Mouse (Mus musculus) kidney, adult 2 months (tissue): ENCODE measurements at regions not wholly inside any gene's neighbourhood (a gene's known extent, or its start where the extent isn't known, plus 50 kb on each side); places are given as distances from the start of the nearest gene placed in this dataset.

Experiments
- DNase-seq: peaks from one replicate; pipeline ENCODE4 v3.0.0; 2021
- H3K27ac ChIP-seq: fragments of 200-500 bp; 2 replicates; pipeline ENCODE4 v1.5.1; 2012; ENCODE audit warnings: low read depth, low read length, control low read depth, inconsistent platforms; ENCODE audit not compliant: insufficient read depth
- H3K27me3 ChIP-seq: fragments of 200-500 bp; replicated peaks from 2 replicates; pipeline ENCODE4 v1.6.1; 2012; ENCODE audit warnings: mild to moderate bottlenecking, moderate library complexity, low read length, inconsistent platforms; ENCODE audit not compliant: control insufficient read depth, insufficient read depth
- H3K36me3 ChIP-seq: fragments of 200-500 bp; 2 replicates; pipeline ENCODE4 v1.6.1; 2012; ENCODE audit warnings: mild to moderate bottlenecking, moderate library complexity, low read length, inconsistent platforms; ENCODE audit not compliant: control insufficient read depth, insufficient read depth
- H3K4me1 ChIP-seq: fragments of 200-500 bp; 2 replicates; pipeline ENCODE4 v1.6.1; 2011; ENCODE audit warnings: low read length; ENCODE audit not compliant: control insufficient read depth, insufficient read depth
- H3K4me3 ChIP-seq: fragments of 200-500 bp; 2 replicates; pipeline ENCODE4 v1.5.1; 2011; ENCODE audit warnings: mild to moderate bottlenecking, low read depth, low read length, control low read depth; ENCODE audit not compliant: insufficient read depth
- CTCF ChIP-seq: fragments of 200-500 bp; conservative IDR thresholded peaks from 2 replicates; pipeline ENCODE4 v1.5.1; 2011; ENCODE audit warnings: low read depth, mild to moderate bottlenecking, control low read depth, low read length, moderate library complexity, mixed read lengths; ENCODE audit not compliant: insufficient read depth, insufficient read length
- POLR2A ChIP-seq: fragments of 200-500 bp; IDR thresholded peaks from one replicate; pipeline ENCODE4 v1.6.1; 2011; ENCODE audit warnings: low read depth, low read length, control low read depth
- WGBS: fragments of 180-500 bp; shearing (Covaris S2); methylation state at CpG from one replicate; pipeline ENCODE4 v1.1.7; 2018; 5-methylcytosine and 5-hydroxymethylcytosine counted together

DNA sequence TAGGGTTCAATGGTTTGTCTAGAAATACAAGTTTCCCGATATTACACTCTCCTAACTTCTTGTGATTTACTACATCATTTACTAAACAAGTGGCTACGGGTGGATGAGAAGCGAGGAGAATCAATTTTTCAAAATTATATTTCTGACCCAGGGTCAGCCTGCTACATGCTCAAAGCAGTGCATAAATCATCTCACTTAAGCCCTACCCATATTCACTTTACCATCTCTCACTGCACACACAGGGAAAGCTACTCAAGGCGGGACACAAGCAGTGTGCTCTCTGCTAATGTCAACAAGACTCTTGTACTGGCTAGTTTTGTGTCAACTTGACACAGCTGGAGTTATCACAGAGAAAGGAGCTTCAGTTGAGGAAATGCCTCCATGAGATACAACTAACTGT, 62.6 kb upstream of the Pcgf5 start:
- H3K4me3 ChIP-seq, result no peak overlapping the region
- H3K27ac ChIP-seq, result no peak overlapping the region
- H3K4me1 ChIP-seq, result no peaks in the 10 kb centered on the region
- DNase-seq, result no peak
- H3K27me3 ChIP-seq, result no peaks in the 10 kb centered on the region
- TF ChIP-seq CTCF, result no peak
- TF ChIP-seq POLR2A, result no peak
- no peaks in the 10 kb centered on the region for H3K36me3 ChIP-seq
- WGBS, result 74% methylated on average over 4 of the region's 4 CpGs

DNA sequence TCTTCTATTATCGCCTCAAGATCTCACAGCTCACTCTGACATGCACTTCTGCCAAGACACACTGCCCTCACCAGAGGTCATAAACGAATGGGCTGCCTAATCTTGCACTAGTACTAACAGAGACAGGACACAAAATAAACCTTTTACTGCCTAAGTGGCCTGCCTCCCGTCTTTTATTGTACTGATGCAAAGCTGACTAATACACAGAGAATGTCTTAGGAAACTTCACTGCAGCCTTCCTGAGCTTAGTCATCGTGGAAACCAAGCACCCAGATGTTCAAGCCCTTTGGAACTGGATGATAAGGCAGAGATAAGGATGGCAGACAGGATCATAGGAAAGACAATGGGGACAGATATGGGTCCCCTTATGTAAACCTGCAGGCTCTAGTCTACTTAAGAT, 57.3 kb upstream of the Pcgf5 start:
- no peak for DNase-seq
- H3K4me3 ChIP-seq, result no peak overlapping the region
- 43% methylated on average over 4 of the region's 4 CpGs for WGBS
- TF ChIP-seq CTCF, result no peak
- TF ChIP-seq POLR2A, result no peak
- no peaks in the 10 kb centered on the region for H3K4me1 ChIP-seq
- H3K27ac ChIP-seq, result no peak overlapping the region
- no peaks in the 10 kb centered on the region for H3K27me3 ChIP-seq
- no peaks in the 10 kb centered on the region for H3K36me3 ChIP-seq

DNA sequence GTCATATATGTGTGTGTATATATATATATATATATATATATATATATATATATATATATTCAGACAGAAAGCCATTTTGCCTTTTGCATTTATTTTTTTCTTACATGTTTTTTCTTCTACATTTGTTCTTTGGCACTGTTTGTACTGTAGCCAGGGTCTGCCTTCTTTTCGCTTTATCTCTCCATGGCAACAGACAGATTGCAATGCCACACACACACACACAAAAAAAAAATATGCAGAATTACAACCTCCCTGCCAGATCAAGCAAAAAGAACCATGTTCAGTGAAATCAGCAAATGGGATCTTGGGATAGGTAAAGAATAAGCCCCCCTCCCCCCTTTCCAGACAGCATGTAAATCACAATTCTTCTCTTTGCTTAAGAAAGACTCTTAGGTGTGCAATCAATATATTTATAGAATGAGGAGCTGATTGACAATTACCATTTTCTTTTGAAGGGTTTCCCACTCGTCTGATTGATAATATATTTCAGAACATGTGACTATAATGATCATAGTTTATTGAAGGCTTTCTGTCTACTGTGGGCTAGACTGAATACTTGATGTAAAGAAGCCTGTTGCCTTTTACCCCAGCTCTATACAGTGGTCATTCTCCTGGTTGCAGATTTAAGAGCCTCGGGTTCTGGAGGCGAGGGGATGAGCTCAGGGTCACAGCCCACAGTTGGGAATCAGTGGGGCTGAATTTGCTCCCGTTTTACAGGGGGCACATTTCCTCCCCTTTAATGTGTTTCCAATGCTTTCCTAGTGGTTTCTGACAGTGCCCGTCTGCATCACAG, 54.7 kb upstream of the Pcgf5 start:
- Histone ChIP-seq H3K4me1 (no peaks in the 10 kb centered on the region), H3K36me3 (no peaks in the 10 kb centered on the region), H3K27ac (no peak overlapping the region), H3K27me3 (no peaks in the 10 kb centered on the region), H3K4me3 (no peak overlapping the region)
- WGBS, result 59% methylated on average over 6 of the region's 6 CpGs
- TF ChIP-seq POLR2A (no peak), CTCF (no peak)
- DNase-seq, result no peak
